Mouse (Mus musculus) liver, embryonic 14.5 days (tissue): ENCODE measurements around the gene Surf6. TPM values are rescaled to one million over a fixed set of nuclear protein-coding genes. Genes with fewer than 3 reads are reported as not detected.

Experiments used
- ATAC-seq: fragments of 200-750 bp; cut with Nextera tagmentation; 2 replicates; pipeline ENCODE4 v1.8.0; 2017; ENCODE audit warnings: moderate number of reproducible peaks, mild to moderate bottlenecking, moderate library complexity; ENCODE audit not compliant: insufficient read depth
- DNase-seq, 3 experiments: peaks; one replicate each; pipeline ENCODE4 v3.0.0-alpha.2; 2012 to 2013; ENCODE audit warnings: low read depth in 3 of 3, low spot score in 3 of 3
- H3K27ac ChIP-seq: fragments of 300-500 bp; sonication (generic); 2 replicates; pipeline ENCODE4 v1.5.1; 2014; ENCODE audit warnings: moderate library complexity, mild to moderate bottlenecking, control low read depth, inconsistent platforms
- H3K27me3 ChIP-seq: fragments of 300-500 bp; sonication (generic); 2 replicates; pipeline ENCODE4 v1.6.1; 2014; ENCODE audit warnings: mild to moderate bottlenecking, low read length, moderate library complexity; ENCODE audit not compliant: control insufficient read depth, insufficient read depth
- H3K36me3 ChIP-seq: fragments of 300-500 bp; sonication (generic); replicated peaks from 2 replicates; pipeline ENCODE4 v1.6.1; 2014; ENCODE audit warnings: low read depth; ENCODE audit not compliant: control insufficient read depth, insufficient read depth
- H3K4me1 ChIP-seq, 2 experiments: fragments of 200-500 bp in 1 of 2; fragments of 300-500 bp in 1 of 2; sonication (generic) in 1 of 2; replicated peaks; 2 replicates each; pipeline ENCODE4 v1.6.1; 2012 to 2014; ENCODE audit warnings: antibody characterized with exemption in 1 of 2, inconsistent platforms in 1 of 2, low read length in 1 of 2; ENCODE audit not compliant: control insufficient read depth in 2 of 2, insufficient read depth in 2 of 2
- H3K4me2 ChIP-seq: fragments of 300-500 bp; sonication (generic); 2 replicates; pipeline ENCODE4 v1.6.1; 2014; ENCODE audit warnings: low read depth, mild to moderate bottlenecking, control low read depth, moderate library complexity
- H3K4me3 ChIP-seq, 2 experiments: fragments of 200-500 bp in 1 of 2; fragments of 300-500 bp in 1 of 2; sonication (generic) in 1 of 2; 2 replicates each; pipeline ENCODE4 v1.5.1; 2012 to 2014; ENCODE audit warnings: low read depth in 2 of 2, low read length in 2 of 2, mild to moderate bottlenecking in 2 of 2, control low read depth in 1 of 2, inconsistent platforms in 1 of 2, moderate library complexity in 1 of 2; ENCODE audit not compliant: insufficient read depth in 1 of 2
- H3K9ac ChIP-seq: fragments of 300-500 bp; sonication (generic); replicated peaks from 2 replicates; pipeline ENCODE4 v1.6.1; 2014; ENCODE audit warnings: mild to moderate bottlenecking, control low read depth, moderate library complexity
- H3K9me3 ChIP-seq: fragments of 300-500 bp; sonication (generic); 2 replicates; pipeline ENCODE4 v1.6.1; 2016; ENCODE audit warnings: low read length, mixed read lengths; ENCODE audit not compliant: control insufficient read depth
- CTCF ChIP-seq: IDR thresholded peaks from 2 replicates; pipeline ENCODE4 v1.5.1; 2016; ENCODE audit warnings: antibody characterized with exemption, low read depth, control low read depth
- EP300 ChIP-seq: IDR thresholded peaks from 2 replicates; pipeline ENCODE4 v1.6.1; 2016; ENCODE audit warnings: antibody characterized with exemption, low read depth
- WGBS: fragments of 180-500 bp; shearing (Covaris S2); extraction: QIAGEN DNeasy Blood & Tissue Kit; methylation state at CpG from one replicate; pipeline ENCODE4 v1.1.7; 2014; ENCODE audit not compliant: insufficient replicate concordance; 5-methylcytosine and 5-hydroxymethylcytosine counted together
- polyA plus RNA-seq, 2 experiments: library from polyadenylated mRNA; depleted of rRNA in 1 of 2; stranded (reverse) in 1 of 2; unstranded in 1 of 2; fragments of >200 nt; fragmentation: Nextera tagmentation in 1 of 2; extraction: Ambion mirVana in 1 of 2; gene quantifications; 2 replicates each; pipeline versions ENCODE4 v1.2.1 to v1.2.3; 2012 to 2014

Gene Surf6
- polyA plus RNA-seq, 2 experiments, result 6.3 to 10.6 TPM

DNA sequence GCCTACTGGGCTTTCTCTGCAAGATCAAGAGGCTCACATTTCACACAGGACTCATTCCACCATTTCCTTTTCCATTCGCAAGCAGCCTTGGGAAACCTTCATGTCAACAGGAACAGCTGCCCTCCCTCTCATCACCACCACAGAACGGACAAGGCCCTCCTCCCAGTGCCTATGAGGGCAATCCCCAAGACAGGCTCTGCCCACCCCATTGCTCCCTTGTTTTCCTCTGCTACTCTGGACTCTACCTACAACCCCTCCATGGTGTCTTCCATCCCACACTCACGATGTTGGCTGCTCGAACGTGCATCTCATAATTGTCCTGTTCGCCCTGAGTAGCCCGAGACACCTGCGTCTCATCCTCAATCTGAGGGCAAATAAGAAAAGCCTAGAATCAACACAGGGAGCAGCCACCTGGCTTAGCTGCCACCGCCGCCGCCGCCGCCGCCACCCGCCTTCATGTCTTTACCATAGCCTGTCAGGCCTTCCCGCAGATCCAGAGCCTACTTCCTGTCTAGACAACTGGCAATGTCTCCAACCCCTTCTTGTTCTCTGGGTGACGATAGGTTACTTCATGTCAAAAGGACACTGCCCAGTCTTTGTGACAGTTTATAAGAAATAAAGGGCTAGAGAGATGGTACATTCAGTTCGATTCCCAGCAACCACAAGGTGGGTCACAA, 6.2 kb upstream of the Surf6 start:
- no peak for DNase-seq
- H3K27ac ChIP-seq, result no peak overlapping the region
- no peak for TF ChIP-seq EP300
- TF ChIP-seq CTCF, result no peak
- H3K4me3 ChIP-seq, result peak overlapping the region; percentile 80 to 92
- no peaks in the 10 kb centered on the region for H3K9me3 ChIP-seq
- H3K36me3 ChIP-seq, result peaks cover 50% of the 10 kb centered on the region
- WGBS, result 55% methylated on average over 18 of the region's 18 CpGs
- peaks cover 12 to 13% of the 10 kb centered on the region in 2 experiments for H3K4me1 ChIP-seq
- H3K9ac ChIP-seq, result peak overlapping the region; percentile 74
- H3K27me3 ChIP-seq, result no peaks in the 10 kb centered on the region
- no peak for ATAC-seq
- peak overlapping the region; percentile 97 for H3K4me2 ChIP-seq

DNA sequence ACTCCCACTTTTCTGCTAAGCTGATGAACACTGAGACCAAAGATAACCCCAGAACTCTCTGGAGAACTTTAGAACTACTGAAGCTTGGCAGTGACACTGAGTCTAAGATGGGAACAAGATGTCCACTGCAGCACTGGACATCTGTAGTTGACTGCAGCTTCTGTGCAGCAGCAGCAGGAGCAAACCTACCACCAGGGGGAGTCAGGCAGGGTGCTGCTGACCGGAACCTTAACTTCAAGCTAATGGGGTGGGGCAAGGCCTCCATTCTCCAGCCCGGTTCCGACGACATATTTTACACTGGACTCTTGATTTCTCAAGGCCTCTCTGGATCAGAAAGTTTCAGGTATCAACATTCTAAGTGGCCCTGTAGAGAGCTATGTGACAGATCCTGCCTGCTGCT, 4.4 kb upstream of the Surf6 start:
- H3K4me1 ChIP-seq, result peaks cover 9 to 15% of the 10 kb centered on the region in 2 experiments
- no peaks in the 10 kb centered on the region for H3K9me3 ChIP-seq
- H3K4me2 ChIP-seq, result no peak overlapping the region
- WGBS, result 51% methylated on average over 4 of the region's 4 CpGs
- DNase-seq (no peak), ATAC-seq (no peak)
- TF ChIP-seq EP300, result no peak
- TF ChIP-seq CTCF, result peak; percentile 92
- no peaks in the 10 kb centered on the region for H3K27me3 ChIP-seq
- H3K9ac ChIP-seq, result no peak overlapping the region
- no peak overlapping the region for H3K4me3 ChIP-seq
- H3K36me3 ChIP-seq, result peaks cover 33% of the 10 kb centered on the region
- H3K27ac ChIP-seq, result no peak overlapping the region

DNA sequence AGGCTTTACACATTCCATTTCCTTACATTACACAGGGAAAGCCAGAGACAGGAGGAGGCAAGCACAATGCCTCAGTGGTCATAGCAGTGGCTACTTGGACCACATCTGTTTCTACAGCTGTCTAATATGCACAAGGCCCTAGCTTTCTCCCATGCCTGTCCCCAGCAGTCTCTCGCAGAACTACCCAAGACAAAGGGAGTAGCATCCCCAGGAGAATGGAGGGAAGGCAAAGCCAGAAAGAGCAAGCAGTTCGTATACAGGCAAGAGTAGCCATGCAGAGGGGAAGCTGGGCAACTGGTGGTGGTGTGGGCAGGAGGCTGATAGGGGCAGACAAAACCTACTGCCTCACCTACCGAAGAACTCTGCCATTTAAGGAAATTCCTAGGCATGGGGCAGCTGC, 3.8 kb upstream of the Surf6 start:
- H3K36me3 ChIP-seq, result peaks cover 26% of the 10 kb centered on the region
- TF ChIP-seq CTCF, result no peak
- no peak for TF ChIP-seq EP300
- no peaks in the 10 kb centered on the region for H3K27me3 ChIP-seq
- 78% methylated on average over 3 of the region's 3 CpGs for WGBS
- no peak overlapping the region for H3K27ac ChIP-seq
- H3K9ac ChIP-seq, result no peak overlapping the region
- H3K4me1 ChIP-seq, result peaks cover 8 to 20% of the 10 kb centered on the region in 2 experiments
- no peak overlapping the region for H3K4me2 ChIP-seq
- no peak overlapping the region for H3K4me3 ChIP-seq
- H3K9me3 ChIP-seq, result no peaks in the 10 kb centered on the region
- ATAC-seq (no peak), DNase-seq (no peak)

DNA sequence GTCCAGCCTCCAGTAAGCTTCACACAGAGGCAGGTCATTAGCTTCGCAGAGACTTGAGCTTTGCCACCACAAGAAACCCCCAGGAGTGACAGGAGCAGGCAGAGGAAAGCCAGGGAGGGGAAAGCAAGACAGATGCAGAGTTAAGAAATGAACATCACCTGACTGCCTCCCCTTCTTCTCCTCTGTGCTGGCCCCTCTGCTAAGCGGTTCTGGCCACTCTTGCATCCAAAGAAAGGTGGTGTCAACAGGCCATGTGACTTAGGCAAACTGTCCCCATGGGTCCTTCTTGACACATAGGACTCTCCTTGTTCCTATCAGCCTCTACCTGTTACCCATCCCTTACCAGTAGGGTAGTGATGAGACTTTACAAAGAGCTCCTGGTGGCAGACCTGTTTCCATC, 3.3 kb upstream of the Surf6 start:
- H3K36me3 ChIP-seq, result peaks cover 24% of the 10 kb centered on the region
- H3K4me2 ChIP-seq, result no peak overlapping the region
- no peak overlapping the region for H3K27ac ChIP-seq
- H3K9ac ChIP-seq, result no peak overlapping the region
- no peak for DNase-seq
- 61% methylated on average over 2 of the region's 2 CpGs for WGBS
- peaks cover 11 to 22% of the 10 kb centered on the region in 2 experiments for H3K4me1 ChIP-seq
- no peak for ATAC-seq
- TF ChIP-seq EP300 (no peak), CTCF (no peak)
- no peak overlapping the region for H3K4me3 ChIP-seq
- no peaks in the 10 kb centered on the region for H3K27me3 ChIP-seq
- no peaks in the 10 kb centered on the region for H3K9me3 ChIP-seq

DNA sequence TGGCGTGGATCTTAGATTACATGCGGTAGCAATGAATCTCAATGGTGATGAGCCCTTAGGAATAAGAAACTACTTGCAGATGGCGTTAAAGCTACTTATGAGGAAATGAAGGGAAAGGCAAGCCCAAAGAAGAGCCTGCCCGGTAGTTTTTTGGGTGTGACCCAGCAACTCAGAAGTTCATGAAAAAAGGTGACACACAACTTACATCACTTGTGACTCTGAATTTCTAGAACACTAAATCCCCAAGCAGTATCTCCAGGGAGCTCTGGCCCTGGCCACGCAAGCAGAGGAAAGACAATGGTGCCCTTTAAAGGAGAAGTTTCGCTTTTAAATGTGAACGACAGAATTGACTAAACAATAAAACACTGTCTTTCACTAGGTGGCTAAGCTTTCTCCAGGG, 632 bp upstream of the Surf6 start:
- peak overlapping the region; percentile 85 for H3K27ac ChIP-seq
- H3K4me2 ChIP-seq, result peak overlapping the region; percentile 89
- DNase-seq, result no peak
- H3K4me1 ChIP-seq, result peaks cover 4 to 15% of the 10 kb centered on the region in 2 experiments
- peaks cover 39% of the 10 kb centered on the region for H3K36me3 ChIP-seq
- no peaks in the 10 kb centered on the region for H3K9me3 ChIP-seq
- 16% methylated on average over 7 of the region's 7 CpGs for WGBS
- peak; percentile 2; the same call in 1 of the 2 replicates for ATAC-seq
- H3K27me3 ChIP-seq, result no peaks in the 10 kb centered on the region
- peak overlapping the region; percentile 85 to 91 for H3K4me3 ChIP-seq
- H3K9ac ChIP-seq, result peak overlapping the region; percentile 74
- TF ChIP-seq EP300 (no peak), CTCF (no peak)
